Mouse (Mus musculus) layer of hippocampus, adult 2 months (tissue): Measurements from ENCODE around the gene Tmem247. TPM values are rescaled to one million over a fixed set of nuclear protein-coding genes. Genes with fewer than 3 reads are reported as not detected.

Source experiments
- DNase-seq, 2 experiments: peaks; one replicate each; pipeline ENCODE4 v3.0.0; 2022; ENCODE audit warnings: low spot score in 2 of 2
- H3K27ac ChIP-seq: fragments of 200-600 bp; 2 replicates; pipeline ENCODE4 v1.8.1; 2022
- H3K4me3 ChIP-seq: fragments of 200-600 bp; 2 replicates; pipeline ENCODE4 v1.8.1; 2022; ENCODE audit warnings: mild to moderate bottlenecking
- CTCF ChIP-seq: fragments of 200-600 bp; conservative IDR thresholded peaks from 2 replicates; pipeline ENCODE4 v1.8.1; 2022; ENCODE audit warnings: antibody characterized with exemption, mild to moderate bottlenecking, moderate library complexity
- total RNA-seq, 2 experiments: library from RNA; stranded (reverse); gene quantifications; 2 replicates each; pipeline ENCODE4 v1.2.3; 2021

The Tmem247 gene
- total RNA-seq, 2 experiments from 2014 or later, result not detected

DNA sequence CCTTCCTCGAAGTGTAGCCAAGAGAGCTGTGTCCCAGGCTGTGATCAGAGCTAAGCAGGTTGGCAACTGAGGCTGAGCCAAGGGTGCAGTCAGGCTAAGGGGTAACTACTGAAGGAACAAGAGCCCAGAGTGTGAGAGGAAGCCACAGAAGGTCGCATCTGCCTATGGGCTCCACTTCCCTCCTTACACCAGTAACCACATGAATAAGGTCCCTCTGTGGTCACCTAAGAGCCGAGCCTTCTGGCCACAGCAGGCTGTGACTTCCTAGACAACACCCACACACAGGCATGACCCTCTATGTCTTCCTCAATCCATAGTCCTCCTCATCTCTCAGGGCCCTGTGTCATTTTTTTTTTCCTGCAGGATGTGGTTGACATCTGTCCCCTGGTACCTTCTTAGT lies 12.9 kb upstream of the Tmem247 start:
- no peak for DNase-seq
- TF ChIP-seq CTCF, result no peak
- Histone ChIP-seq H3K4me3 (no peak overlapping the region), H3K27ac (peak overlapping the region; percentile 91)

DNA sequence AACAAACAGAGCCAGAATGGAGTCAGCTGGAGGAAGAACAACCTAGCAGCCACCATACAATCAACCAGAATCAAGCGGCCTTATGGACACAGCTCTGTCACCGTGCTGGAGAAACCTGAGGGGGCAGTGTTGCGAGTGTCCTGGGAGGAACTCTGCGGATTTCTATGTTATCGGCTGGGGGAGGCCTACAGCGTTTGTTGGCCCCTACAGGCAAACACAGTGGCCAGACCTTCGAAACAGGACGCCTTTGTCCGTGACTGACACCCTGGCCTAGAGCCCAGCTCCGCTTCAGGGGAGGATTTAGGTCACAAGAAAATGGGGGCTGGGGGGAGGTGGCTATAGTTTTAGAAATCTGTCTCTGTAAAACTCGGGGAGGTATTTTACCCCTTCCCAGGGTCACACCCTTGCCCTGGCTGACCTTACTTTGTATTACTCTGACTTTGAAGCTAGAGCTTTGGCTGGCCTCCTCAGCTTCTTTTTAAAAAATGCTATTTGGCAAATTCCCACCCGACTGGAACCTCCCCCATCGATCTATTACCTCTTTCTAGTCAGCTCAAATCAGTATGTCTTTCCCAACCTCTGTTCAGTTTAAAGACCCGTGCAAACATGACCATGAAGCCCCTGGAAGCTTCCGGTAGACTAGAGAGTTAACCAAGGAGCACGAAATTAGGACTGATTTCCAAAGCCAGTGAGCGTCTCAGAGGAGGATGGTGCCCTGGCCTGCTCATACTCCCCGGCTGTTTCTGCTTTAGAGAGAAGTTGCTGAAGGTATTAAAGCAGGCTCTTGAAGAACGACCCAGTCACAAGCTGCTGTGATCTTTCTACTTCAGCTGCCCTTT lies 11.6 kb upstream of the Tmem247 start:
- peak; percentile 70 for TF ChIP-seq CTCF
- Histone ChIP-seq H3K4me3 (peak overlapping the region; percentile 14), H3K27ac (peak overlapping the region; percentile 91)
- DNase-seq, result peak; percentile 60 to 64

DNA sequence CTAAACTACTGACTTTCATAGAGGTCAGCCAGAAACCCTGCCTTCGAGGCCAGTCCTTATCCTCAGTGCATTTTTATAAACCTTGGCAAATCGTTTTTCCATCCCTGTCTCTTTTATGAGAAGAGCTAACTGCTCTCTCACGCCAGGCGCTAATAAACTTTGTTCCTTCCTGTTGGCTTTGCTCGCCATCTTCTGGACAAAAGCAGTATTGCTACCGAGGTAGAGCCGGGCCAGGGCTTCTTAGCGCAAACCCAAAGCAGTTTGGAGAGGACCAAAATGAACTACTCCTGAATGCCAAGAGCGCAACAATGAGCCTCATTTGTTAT lies 11.0 kb upstream of the Tmem247 start:
- peak; percentile 89 for TF ChIP-seq CTCF
- Histone ChIP-seq H3K27ac (peak overlapping the region; percentile 91), H3K4me3 (peak overlapping the region; percentile 14)
- peak; percentile 83 to 92 for DNase-seq

DNA sequence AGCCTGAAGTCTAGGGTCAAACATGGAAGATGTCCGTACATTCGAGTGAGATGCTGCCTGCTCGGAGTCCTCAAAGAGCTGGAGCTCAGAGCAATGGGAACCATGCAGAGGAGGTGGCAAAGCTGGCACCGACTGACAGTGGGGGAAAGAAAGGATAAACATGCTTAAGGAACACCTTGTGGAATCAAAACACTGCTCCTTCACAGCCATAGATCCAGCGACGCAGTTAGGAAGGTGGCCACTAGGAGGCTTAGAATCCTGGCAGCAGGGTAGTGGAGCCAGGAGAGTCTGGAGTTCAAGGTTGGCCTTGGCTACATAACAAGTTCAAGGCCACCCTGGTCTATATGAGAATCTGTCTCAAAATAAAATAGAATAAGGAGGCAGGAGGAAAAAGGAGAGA lies 10.5 kb upstream of the Tmem247 start:
- Histone ChIP-seq H3K4me3 (no peak overlapping the region), H3K27ac (no peak overlapping the region)
- no peak for TF ChIP-seq CTCF
- DNase-seq, result no peak

DNA sequence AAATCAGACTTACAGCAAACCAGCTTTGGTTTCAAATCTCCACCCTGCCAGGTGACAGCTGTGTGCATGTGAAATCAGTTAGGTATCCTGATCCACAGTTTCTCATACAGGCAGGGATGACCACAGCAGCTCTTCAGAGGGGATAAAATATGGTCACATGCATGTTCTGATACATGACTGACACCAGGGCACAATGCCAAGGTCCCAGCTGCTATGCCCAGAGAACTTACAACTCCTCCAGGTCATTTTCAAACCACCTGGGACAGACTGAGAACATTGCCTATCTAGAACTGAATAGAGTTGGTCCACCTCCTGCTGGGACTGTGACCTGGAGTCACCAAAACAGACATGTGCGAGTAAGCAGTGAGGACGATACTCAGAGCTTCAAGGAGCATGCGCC lies 10.1 kb upstream of the Tmem247 start:
- H3K27ac ChIP-seq, result no peak overlapping the region
- no peak for DNase-seq
- TF ChIP-seq CTCF, result no peak

DNA sequence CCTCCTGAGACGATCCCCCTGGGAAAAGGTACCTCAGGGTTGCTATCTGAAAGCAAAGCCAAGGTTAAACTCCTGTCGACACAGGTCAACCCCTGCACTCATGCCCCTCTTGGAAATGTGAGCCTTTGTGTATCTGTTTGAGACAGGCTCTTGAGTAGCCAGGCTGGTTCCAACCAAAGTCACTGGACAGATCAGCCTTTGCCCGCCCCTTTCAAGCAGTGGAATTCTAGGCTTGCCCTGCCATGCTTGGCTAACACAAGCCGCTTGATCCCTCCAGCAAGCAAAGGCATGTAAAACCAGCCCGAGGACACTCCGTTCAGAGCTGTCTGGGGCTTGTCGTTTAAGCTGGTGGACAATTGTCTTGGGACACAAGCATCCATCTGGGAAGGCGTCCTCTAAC lies 8.8 kb upstream of the Tmem247 start:
- no peak for DNase-seq
- TF ChIP-seq CTCF, result no peak
- Histone ChIP-seq H3K27ac (no peak overlapping the region), H3K4me3 (no peak overlapping the region)

More for the DNA sequence above, 10.1 kb upstream of the Tmem247 start:
- H3K4me3 ChIP-seq, result no peak overlapping the region

DNA sequence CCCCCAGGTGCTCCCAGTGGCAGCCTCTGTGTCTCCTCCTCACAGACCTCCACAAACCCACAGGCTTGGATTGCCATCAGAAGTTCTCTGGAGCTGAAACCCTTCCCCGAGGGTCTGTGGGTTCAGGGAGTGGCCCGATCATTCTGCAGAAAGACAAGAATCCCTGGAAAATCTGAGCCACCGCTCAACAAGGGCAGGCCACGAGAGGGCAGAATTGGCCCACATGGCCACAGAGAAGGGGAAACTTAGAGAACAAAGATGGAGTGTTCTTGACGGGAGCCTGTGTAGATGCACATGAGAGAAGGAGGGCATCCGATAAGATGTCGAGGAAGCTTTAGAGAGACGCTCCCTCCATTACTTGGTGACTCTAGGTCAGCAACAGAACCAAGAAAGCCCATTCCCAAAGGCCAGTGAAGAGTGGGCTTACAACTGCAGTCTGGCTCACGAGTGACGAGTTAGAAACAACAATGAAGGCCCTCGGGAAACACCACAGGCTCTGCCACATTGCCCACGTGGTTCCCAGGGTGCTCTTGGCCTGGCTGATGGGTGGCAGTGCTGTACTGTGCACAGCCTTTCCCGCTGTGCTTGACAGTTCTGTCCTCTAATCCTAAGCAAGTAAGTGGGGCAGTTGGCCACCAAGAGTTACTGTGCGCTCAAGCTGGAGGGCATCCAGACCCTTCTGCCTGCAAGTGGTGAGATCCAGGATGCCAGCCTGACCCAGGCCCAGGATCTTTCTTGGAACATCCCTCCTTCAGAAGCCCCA lies 7.2 kb upstream of the Tmem247 start:
- peak overlapping the region; percentile 43 for H3K27ac ChIP-seq
- peak; percentile 81 for TF ChIP-seq CTCF
- peak; percentile 53 to 61 for DNase-seq
- 0 out of 2 replicates have a peak overlapping the region, but pooled peaks have one; percentile 13 for H3K4me3 ChIP-seq

DNA sequence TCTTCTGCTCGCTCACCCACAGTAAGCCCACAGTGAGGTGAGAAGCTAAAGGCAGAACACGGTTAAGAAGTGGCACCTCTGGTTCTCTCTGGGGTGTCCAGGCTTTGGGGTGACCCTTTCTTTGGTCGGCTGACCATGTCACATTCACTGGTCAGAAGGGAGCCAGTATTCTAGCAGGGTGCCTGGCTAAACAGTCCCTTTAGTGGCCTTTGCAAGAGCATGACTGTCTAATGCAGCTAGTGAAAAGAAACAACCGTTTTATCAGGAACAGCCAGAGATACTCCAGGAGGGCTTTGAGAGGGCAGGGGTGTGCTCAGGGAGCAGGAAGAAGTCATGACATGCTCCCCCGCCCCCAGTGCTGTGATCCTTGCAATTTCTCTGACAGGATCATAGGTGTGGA lies 5.9 kb upstream of the Tmem247 start:
- no peak overlapping the region for H3K4me3 ChIP-seq

DNA sequence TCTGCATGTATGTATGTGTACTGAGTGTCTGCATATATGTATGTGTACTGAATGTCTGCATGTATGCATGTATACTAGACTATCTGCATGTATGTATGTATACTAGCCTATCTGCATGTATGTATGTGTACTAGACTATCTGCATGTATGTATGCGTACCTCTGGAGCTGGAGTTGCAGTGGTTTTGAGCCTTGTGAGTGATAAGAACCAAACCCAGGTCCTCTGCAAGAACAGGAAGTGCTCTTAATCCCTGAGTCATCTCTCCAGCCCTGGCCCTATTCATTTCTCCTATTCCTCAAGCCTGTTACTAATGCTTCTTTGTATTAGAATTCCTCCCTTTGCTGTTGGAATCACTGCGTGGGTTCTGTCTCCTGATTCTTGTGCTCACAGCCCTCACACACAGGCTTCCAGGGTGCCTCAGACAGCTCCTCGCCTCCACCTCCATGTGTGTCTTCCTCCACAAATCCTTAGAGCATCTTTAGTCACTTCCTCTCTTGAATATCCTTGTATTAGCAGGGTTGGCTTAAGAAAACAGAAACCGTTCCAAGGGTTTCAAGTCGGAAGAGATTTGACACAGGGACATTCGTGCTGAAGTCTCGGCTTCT lies 4.0 kb upstream of the Tmem247 start:
- peak in 1 of 2 experiments; percentile 44 for DNase-seq
- Histone ChIP-seq H3K27ac (0 out of 2 replicates have a peak overlapping the region, but pooled peaks have one; percentile 7), H3K4me3 (no peak overlapping the region)
- no peak for TF ChIP-seq CTCF

More for the DNA sequence above, 5.9 kb upstream of the Tmem247 start:
- H3K27ac ChIP-seq, result no peak overlapping the region
- TF ChIP-seq CTCF, result no peak
- no peak for DNase-seq

DNA sequence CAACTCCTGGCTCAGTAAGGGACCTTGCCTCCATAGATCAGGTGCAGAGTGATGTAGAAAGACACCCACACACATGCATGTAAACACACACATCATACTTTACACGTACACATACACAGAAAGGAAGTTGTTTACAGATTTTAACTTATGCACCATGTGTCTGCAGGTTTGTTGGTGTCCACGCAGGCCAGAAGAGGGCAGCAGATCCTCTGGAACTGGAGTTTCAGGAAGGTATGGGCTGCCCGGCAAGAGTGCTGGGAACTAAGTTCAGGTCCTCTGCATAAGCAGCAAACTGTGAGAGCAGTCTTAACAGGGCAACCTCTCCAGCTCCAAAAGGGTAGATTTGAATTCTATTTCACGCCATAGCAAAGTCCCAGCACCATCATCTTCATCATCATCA lies 1.6 kb upstream of the Tmem247 start:
- peak; percentile 27; the same call in 1 of the 2 replicates for TF ChIP-seq CTCF
- no peak overlapping the region for H3K4me3 ChIP-seq
- no peak for DNase-seq
- H3K27ac ChIP-seq, result no peak overlapping the region

DNA sequence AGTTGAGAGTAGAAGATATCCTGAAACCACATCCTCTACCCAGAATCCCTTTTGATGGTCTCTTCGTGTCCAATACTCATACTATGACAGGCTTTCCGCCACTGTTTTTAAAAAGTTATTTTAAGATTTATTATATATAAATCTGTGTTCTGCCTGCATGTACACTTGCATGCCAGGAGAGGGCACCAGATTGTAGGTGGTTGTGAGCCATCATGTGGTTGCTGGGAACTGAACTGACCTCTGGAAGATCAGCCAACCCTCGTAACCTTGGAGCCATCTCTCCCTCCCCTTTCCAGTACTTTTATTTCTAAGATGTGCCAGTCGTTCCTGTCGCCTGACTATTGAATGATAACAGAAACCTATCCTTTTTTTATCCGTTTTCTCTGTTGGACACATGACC lies 1.6 kb downstream of the Tmem247 start:
- Histone ChIP-seq H3K4me3 (no peak overlapping the region), H3K27ac (no peak overlapping the region)
- no peak for DNase-seq
- TF ChIP-seq CTCF, result peak; percentile 85

DNA sequence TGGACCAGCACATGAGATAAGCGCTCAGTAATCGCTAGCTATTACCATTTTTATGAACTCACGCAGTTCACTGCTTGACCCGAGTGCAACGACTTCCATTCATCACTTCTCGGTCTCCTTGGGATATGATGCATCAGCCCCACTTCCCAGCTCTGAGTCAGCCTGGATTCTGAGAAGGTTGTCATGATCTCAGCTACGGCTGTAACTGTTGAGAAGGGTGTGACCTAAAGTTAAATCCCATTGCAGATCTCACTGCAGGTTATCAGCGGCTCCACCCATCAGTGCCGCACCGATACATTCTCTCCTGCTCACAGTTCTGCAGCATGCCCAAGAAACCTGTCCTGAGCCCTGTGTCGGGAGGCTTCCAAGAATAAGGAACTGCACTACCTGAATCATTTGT lies 2.6 kb downstream of the Tmem247 start:
- H3K4me3 ChIP-seq, result no peak overlapping the region

DNA sequence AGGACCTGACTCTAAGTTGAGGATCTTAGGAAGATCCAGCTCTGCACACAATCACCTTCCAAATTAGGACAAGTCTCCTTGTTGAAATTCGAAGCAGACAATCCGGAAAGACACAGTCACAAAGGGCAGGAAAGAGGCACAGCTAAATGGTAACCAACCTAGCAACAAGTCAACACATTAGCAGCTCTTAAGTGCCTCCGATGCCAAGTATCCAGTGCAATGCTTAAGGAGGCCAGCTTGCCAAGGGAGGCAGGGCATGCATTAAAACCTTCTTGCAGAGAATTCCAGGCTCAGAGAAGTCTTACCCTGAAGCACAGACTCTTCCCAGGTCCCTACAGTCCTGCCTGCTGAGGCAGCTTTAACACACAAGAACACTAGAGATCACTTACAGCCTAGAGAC lies 7.5 kb downstream of the Tmem247 start:
- no peak for DNase-seq
- Histone ChIP-seq H3K4me3 (no peak overlapping the region), H3K27ac (peak overlapping the region; percentile 43; the same call in 1 of the 2 replicates)
- TF ChIP-seq CTCF, result no peak

More for the DNA sequence above, 2.6 kb downstream of the Tmem247 start:
- TF ChIP-seq CTCF, result no peak
- DNase-seq, result no peak
- no peak overlapping the region for H3K27ac ChIP-seq

DNA sequence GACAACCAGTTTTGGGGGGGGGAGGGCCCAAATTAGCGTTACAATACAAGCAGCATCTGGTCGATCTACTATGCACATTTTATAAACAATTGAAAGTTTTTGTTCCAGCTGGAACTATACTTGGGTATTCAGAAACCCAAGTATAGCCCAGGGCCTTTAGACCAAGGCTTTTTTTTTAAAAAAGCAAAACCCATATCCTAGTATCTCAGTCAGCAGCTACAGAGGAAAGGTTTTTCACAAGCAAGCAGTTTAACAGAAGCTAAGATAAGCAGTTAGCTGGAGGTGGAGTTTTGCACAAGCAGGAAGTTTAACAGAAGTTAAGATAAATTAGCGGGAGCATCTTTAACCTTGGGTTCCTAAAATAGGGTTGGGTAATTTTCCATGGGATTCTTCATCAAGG lies 9.7 kb downstream of the Tmem247 start:
- TF ChIP-seq CTCF, result no peak
- no peak overlapping the region for H3K27ac ChIP-seq
- DNase-seq, result no peak
- no peak overlapping the region for H3K4me3 ChIP-seq
